Mouse (Mus musculus): ENCODE measurements around the gene Hoxb7. TPM values are rescaled to one million over a fixed set of nuclear protein-coding genes. Genes with fewer than 3 reads are reported as not detected.
A peak's percentile ranks its signal among the peaks of the same experiment; 100 is the strongest.

The Hoxb7 gene
- total RNA-seq, 1 experiment from 2014 or later = not detected

GRCm38 (mm10) chr11:96267021-96267920 lies 19.2 kb upstream of the Hoxb7 start:
- ATAC-seq (replicated peaks; ENCODE audit: insufficient number of reproducible peaks, low FRiP score, low TSS enrichment, poor library complexity, severe bottlenecking) = no peak

- ATAC-seq (replicated peaks; ENCODE audit: insufficient number of reproducible peaks, low FRiP score, low TSS enrichment, poor library complexity, severe bottlenecking) = no peak
These were observed 18.2 kb upstream of the Hoxb7 start for GRCm38 (mm10) chr11:96268031-96268745.

- no peak for ATAC-seq (replicated peaks; ENCODE audit: insufficient number of reproducible peaks, low FRiP score, low TSS enrichment, poor library complexity, severe bottlenecking)
These were observed 16.6 kb upstream of the Hoxb7 start for GRCm38 (mm10) chr11:96269869-96270268.

GRCm38 (mm10) chr11:96270996-96271540 lies 15.4 kb upstream of the Hoxb7 start, which contains the start of gene Hoxb9:
Gene Hoxb9 (plus strand): TSS chr11:96271457.
- no peak for ATAC-seq (replicated peaks; ENCODE audit: insufficient number of reproducible peaks, low FRiP score, low TSS enrichment, poor library complexity, severe bottlenecking)

- no peak for ATAC-seq (replicated peaks; ENCODE audit: insufficient number of reproducible peaks, low FRiP score, low TSS enrichment, poor library complexity, severe bottlenecking)
These were observed 14.8 kb upstream of the Hoxb7 start for GRCm38 (mm10) chr11:96271541-96272011.

- ATAC-seq (replicated peaks; ENCODE audit: insufficient number of reproducible peaks, low FRiP score, low TSS enrichment, poor library complexity, severe bottlenecking) = no peak
These were observed 14.2 kb upstream of the Hoxb7 start for GRCm38 (mm10) chr11:96272024-96272921.

GRCm38 (mm10) chr11:96274428-96274827 lies 12.0 kb upstream of the Hoxb7 start:
- no peak for ATAC-seq (replicated peaks; ENCODE audit: insufficient number of reproducible peaks, low FRiP score, low TSS enrichment, poor library complexity, severe bottlenecking)

GRCm38 (mm10) chr11:96275896-96276295 lies 10.5 kb upstream of the Hoxb7 start:
- no peak for ATAC-seq (replicated peaks; ENCODE audit: insufficient number of reproducible peaks, low FRiP score, low TSS enrichment, poor library complexity, severe bottlenecking)

- no peak for ATAC-seq (replicated peaks; ENCODE audit: insufficient number of reproducible peaks, low FRiP score, low TSS enrichment, poor library complexity, severe bottlenecking)
These were observed 9.0 kb upstream of the Hoxb7 start for GRCm38 (mm10) chr11:96277151-96278044.

GRCm38 (mm10) chr11:96278324-96278723 lies 8.1 kb upstream of the Hoxb7 start:
- no peak for ATAC-seq (replicated peaks; ENCODE audit: insufficient number of reproducible peaks, low FRiP score, low TSS enrichment, poor library complexity, severe bottlenecking)

GRCm38 (mm10) chr11:96278773-96279172 lies 7.7 kb upstream of the Hoxb7 start:
- peak; percentile 92 for ATAC-seq (replicated peaks; ENCODE audit: insufficient number of reproducible peaks, low FRiP score, low TSS enrichment, poor library complexity, severe bottlenecking)

GRCm38 (mm10) chr11:96279421-96280233 lies 6.8 kb upstream of the Hoxb7 start:
- ATAC-seq (replicated peaks; ENCODE audit: insufficient number of reproducible peaks, low FRiP score, low TSS enrichment, poor library complexity, severe bottlenecking) = no peak

- ATAC-seq (replicated peaks; ENCODE audit: insufficient number of reproducible peaks, low FRiP score, low TSS enrichment, poor library complexity, severe bottlenecking) = no peak
These were observed 5.7 kb upstream of the Hoxb7 start for GRCm38 (mm10) chr11:96280399-96281378.

- no peak for ATAC-seq (replicated peaks; ENCODE audit: insufficient number of reproducible peaks, low FRiP score, low TSS enrichment, poor library complexity, severe bottlenecking)
These were observed 5.0 kb upstream of the Hoxb7 start for GRCm38 (mm10) chr11:96281396-96281795.

GRCm38 (mm10) chr11:96281855-96282570 lies 4.4 kb upstream of the Hoxb7 start, which contains the start of gene Hoxb8:
Gene Hoxb8 (plus strand): TSS chr11:96281905.
- no peak for ATAC-seq (replicated peaks; ENCODE audit: insufficient number of reproducible peaks, low FRiP score, low TSS enrichment, poor library complexity, severe bottlenecking)

All from monocyte, adult 5-6 weeks (primary cell).